Mouse (Mus musculus): ENCODE data around the gene Teddm3. TPM values are rescaled to one million over a fixed set of nuclear protein-coding genes. Genes with fewer than 3 reads are reported as not detected.
"Not testable (repeated sequence)": the region's sequence is repeated elsewhere in the genome, so short reads cannot be mapped to it uniquely, and the experiment has no call there.

The Teddm3 gene
- polyA plus RNA-seq (2016; fragmentation: Nextera tagmentation; extraction: Ambion mirVana), result not detected in 2 replicates

DNA sequence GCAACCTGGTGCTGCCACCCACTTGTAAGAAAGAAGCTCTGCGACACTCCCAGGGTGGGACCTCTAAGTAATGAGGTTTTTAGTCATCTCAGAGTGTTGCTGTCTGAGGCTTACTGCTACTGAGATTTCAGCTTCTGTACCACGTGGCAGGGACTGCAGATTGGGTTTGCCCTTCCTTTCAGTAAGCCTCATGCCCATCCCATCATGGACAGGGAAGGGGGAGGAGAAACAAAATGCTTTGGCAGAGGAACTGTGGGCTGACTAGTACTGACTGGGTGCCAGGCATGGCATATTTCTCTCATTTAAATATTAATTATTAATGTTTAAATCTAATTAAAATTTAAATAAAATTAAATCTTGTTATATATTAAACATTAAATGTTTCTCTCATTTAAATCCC lies at the start of gene Teddm3:
TSS of gene Teddm3 (minus strand) at position 101 of the 400 bp plus-strand sequence.
- DNase-seq (ENCODE audit: low spot score); H3K4me3 ChIP-seq; H3K4me1 ChIP-seq; H3K36me3 ChIP-seq; H3K27me3 ChIP-seq (ENCODE audit: low read depth, poor library complexity, severe bottlenecking); H3K9me3 ChIP-seq (replicated peaks); H3K27ac ChIP-seq (replicated peaks): not testable (repeated sequence)
- no CpG with 5 or more reads among the region's 2 CpGs for WGBS

DNA sequence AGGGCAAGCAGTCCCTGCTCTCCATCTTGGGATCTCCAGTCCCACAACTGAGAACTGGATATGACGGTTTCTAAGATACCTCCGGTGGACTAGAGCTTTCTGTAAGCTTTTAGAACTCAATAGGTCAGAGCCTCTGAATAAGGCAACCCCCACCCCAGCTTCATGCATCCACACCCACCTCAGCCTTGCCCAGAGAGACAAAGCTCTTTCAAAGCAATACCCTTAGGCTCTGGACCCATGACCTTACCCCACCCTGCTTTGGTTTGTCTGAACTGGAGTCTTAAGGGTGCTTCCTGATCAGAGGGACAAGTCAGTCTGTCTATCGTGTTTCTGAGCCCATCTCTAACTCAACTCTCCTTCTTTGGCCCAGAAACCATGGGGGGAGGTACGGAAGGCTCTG lies 48.9 kb upstream of the Teddm3 start:
- H3K36me3 ChIP-seq, result no peaks in the 10 kb centered on the region
- no peak for DNase-seq (ENCODE audit: low spot score)
- 87% methylated on average over 4 of the region's 4 CpGs for WGBS
- peaks cover 24% of the 10 kb centered on the region for H3K4me1 ChIP-seq
- H3K27me3 ChIP-seq (ENCODE audit: low read depth, poor library complexity, severe bottlenecking), result peaks cover 36% of the 10 kb centered on the region
- H3K9me3 ChIP-seq (replicated peaks), result no peaks in the 10 kb centered on the region
- no peak overlapping the region for H3K4me3 ChIP-seq
- no peak overlapping the region for H3K27ac ChIP-seq (replicated peaks)

GRCm38 (mm10) chr16:21199426-21199825 lies 45.6 kb upstream of the Teddm3 start:
- Histone ChIP-seq H3K4me3 (no peak overlapping the region), H3K27ac (replicated peaks) (no peak overlapping the region), H3K9me3 (replicated peaks) (no peaks in the 10 kb centered on the region), H3K36me3 (no peaks in the 10 kb centered on the region), H3K27me3 (ENCODE audit: low read depth, poor library complexity, severe bottlenecking) (peaks cover 26% of the 10 kb centered on the region), H3K4me1 (peaks cover 5% of the 10 kb centered on the region; the same call in 1 of the 2 replicates)
- 62% methylated on average over 8 of the region's 8 CpGs for WGBS
- no peak for DNase-seq (ENCODE audit: low spot score)

DNA sequence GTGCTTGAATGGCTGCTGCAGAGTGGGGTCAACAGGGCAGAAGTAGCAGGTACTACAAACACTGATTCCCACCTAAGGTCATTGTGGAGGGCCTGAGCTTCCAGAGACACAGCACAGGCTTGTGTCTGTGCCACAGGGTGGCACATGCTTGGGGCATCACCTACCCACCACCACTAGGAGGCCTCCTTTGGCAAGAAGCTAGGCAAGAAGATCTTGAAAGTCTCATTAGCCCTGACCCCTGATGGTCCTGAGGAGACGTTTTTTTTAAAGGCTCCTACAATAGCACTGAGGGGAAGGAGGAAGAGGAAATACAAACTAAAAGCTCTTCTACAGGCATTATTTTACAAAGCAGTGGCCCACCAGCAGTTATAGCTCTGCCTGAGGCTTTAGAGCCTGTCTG lies 44.7 kb upstream of the Teddm3 start:
- H3K36me3 ChIP-seq, result no peaks in the 10 kb centered on the region

DNA sequence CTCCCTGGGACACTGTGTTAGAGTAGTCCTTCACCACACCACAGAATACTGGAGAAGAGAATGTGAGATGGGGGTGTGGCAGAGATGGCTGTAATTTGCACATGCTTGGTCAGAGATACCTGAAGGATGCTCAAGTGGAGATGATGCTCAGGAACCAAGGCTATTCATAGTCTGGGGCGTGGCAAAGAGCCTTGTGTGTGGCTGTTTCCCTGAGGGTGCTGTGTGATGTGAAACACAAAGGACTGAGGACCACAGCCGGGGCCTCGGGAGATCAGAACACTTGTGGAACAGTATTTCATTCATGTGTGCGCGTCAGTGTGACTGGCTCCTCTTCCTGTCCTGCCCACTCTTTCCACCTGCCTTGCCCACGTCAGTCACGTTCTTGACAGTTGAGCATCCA lies 44.2 kb upstream of the Teddm3 start:
- Histone ChIP-seq H3K9me3 (replicated peaks) (no peaks in the 10 kb centered on the region), H3K4me1 (peaks cover 5% of the 10 kb centered on the region; the same call in 1 of the 2 replicates), H3K27me3 (ENCODE audit: low read depth, poor library complexity, severe bottlenecking) (peaks cover 18% of the 10 kb centered on the region), H3K36me3 (no peaks in the 10 kb centered on the region), H3K27ac (replicated peaks) (no peak overlapping the region), H3K4me3 (no peak overlapping the region)
- no peak for DNase-seq (ENCODE audit: low spot score)
- WGBS, result 92% methylated on average over 7 of the region's 7 CpGs

More for the DNA sequence above, 44.7 kb upstream of the Teddm3 start:
- no peak for DNase-seq (ENCODE audit: low spot score)
- H3K4me3 ChIP-seq, result no peak overlapping the region
- H3K4me1 ChIP-seq, result peaks cover 5% of the 10 kb centered on the region; the same call in 1 of the 2 replicates
- H3K9me3 ChIP-seq (replicated peaks), result no peaks in the 10 kb centered on the region
- peaks cover 24% of the 10 kb centered on the region for H3K27me3 ChIP-seq (ENCODE audit: low read depth, poor library complexity, severe bottlenecking)
- 3% methylated on average over 1 of the region's 1 CpGs for WGBS
- H3K27ac ChIP-seq (replicated peaks), result no peak overlapping the region

GRCm38 (mm10) chr16:21197542-21197941 lies 43.7 kb upstream of the Teddm3 start:
- WGBS, result 90% methylated on average over 4 of the region's 4 CpGs
- H3K27me3 ChIP-seq (ENCODE audit: low read depth, poor library complexity, severe bottlenecking), result peaks cover 14% of the 10 kb centered on the region
- H3K9me3 ChIP-seq (replicated peaks), result no peaks in the 10 kb centered on the region
- H3K4me3 ChIP-seq, result no peak overlapping the region
- DNase-seq (ENCODE audit: low spot score), result no peak
- H3K36me3 ChIP-seq, result no peaks in the 10 kb centered on the region
- H3K4me1 ChIP-seq, result peaks cover 5% of the 10 kb centered on the region; the same call in 1 of the 2 replicates
- H3K27ac ChIP-seq (replicated peaks), result no peak overlapping the region

DNA sequence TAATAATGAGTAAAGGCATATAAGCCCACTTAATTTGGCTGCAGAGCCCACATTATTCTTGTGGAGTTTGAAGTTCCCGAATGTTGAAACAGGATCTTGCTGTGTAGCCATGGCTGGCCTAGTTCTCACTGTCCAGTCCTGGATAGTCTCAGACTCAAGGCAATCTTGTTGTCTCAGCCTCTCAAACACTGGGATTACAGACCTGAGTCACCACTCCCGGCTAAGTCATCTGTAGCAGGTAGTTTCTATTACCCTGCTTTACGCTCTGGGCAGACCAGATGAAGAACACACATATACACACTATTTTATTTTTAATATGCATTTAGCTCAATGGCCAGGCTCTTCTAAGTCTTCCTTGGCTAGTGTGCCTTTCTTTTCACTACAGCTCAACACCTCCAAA lies 42.8 kb upstream of the Teddm3 start:
- DNase-seq (ENCODE audit: low spot score), result no peak
- Histone ChIP-seq H3K27me3 (ENCODE audit: low read depth, poor library complexity, severe bottlenecking) (peaks cover 6% of the 10 kb centered on the region; the same call in 1 of the 2 replicates), H3K27ac (replicated peaks) (no peak overlapping the region), H3K9me3 (replicated peaks) (no peaks in the 10 kb centered on the region), H3K4me1 (peaks cover 5% of the 10 kb centered on the region; the same call in 1 of the 2 replicates), H3K36me3 (no peaks in the 10 kb centered on the region), H3K4me3 (no peak overlapping the region)
- 89% methylated on average over 3 of the region's 3 CpGs for WGBS

- Histone ChIP-seq H3K27me3 (ENCODE audit: low read depth, poor library complexity, severe bottlenecking) (peaks cover 6% of the 10 kb centered on the region; the same call in 1 of the 2 replicates), H3K36me3 (no peaks in the 10 kb centered on the region), H3K27ac (replicated peaks) (no peak overlapping the region), H3K4me3 (no peak overlapping the region), H3K9me3 (replicated peaks) (no peaks in the 10 kb centered on the region), H3K4me1 (peaks cover 5% of the 10 kb centered on the region; the same call in 1 of the 2 replicates)
- no peak for DNase-seq (ENCODE audit: low spot score)
- WGBS, result 74% methylated on average over 8 of the region's 8 CpGs
Measured at GRCm38 (mm10) chr16:21195260-21195866, 41.6 kb upstream of the Teddm3 start.

DNA sequence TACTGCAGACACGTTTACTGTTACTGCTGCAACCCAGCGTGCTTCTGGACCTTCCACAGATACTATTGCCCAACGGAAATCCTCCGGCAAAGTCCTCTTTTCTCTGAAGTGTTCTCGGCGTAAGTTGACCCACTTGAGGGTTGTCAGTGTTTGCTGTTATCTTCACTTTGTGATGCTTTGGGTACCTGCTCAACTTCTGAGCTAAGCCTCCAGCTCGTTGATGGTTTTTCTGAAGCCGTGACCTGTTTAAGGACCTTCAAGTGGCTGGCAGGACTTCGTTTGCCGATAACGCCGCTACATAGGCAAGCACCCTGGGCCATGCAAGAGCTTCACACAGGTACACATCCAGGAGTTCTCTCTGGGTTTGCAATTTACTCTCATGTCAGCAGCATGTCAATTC lies 40.4 kb upstream of the Teddm3 start:
- Histone ChIP-seq H3K9me3 (replicated peaks) (no peaks in the 10 kb centered on the region), H3K4me3 (no peak overlapping the region), H3K36me3 (no peaks in the 10 kb centered on the region), H3K27me3 (ENCODE audit: low read depth, poor library complexity, severe bottlenecking) (no peaks in the 10 kb centered on the region), H3K27ac (replicated peaks) (no peak overlapping the region), H3K4me1 (peaks cover 5% of the 10 kb centered on the region; the same call in 1 of the 2 replicates)
- WGBS, result 91% methylated on average over 12 of the region's 12 CpGs
- no peak for DNase-seq (ENCODE audit: low spot score)

DNA sequence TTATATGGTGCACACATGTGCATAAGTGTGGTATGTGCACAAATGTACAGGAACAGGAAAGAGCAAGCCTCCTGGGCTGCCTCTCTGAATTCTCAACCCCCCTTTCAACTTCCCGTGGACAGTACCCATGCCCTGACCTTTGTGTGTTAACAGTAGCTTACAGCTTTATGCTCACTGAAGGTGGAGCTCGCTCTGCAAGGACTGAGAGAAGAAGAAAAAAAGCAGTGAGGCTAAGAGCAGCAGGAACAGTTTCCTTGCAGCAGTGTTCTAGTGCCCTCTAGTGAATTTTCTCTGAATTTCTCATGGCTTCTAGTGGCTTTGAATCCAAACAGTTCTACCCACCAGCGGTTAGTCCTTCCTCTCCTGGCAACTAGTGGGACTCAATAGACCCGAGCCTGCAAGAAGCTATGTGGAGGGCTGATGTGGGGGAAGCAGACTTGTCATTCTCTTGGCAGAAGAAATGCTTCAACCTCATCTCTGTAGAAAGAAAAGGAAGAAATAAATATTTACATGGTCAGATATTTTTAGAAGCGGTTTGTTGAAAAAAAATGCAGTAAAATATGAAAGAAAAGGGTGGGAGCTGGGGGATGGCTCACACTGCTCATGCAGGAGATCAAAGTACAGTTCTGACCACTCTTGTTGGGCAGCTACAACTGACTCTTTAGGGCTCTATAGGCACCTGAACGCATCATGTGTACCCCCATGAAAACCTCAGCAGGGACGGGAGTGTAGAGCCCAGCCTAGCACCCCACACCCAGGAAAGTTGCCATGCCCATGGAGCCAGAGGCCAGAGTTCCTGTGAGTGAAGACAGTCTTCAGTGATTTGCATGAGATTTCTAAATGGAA lies 38.9 kb upstream of the Teddm3 start:
- Histone ChIP-seq H3K4me1 (peaks cover 5% of the 10 kb centered on the region; the same call in 1 of the 2 replicates), H3K4me3 (no peak overlapping the region), H3K27me3 (ENCODE audit: low read depth, poor library complexity, severe bottlenecking) (no peaks in the 10 kb centered on the region), H3K27ac (replicated peaks) (no peak overlapping the region), H3K36me3 (no peaks in the 10 kb centered on the region), H3K9me3 (replicated peaks) (no peaks in the 10 kb centered on the region)
- DNase-seq (ENCODE audit: low spot score), result peak; percentile 39
- 44% methylated on average over 7 of the region's 7 CpGs for WGBS

- H3K4me1 ChIP-seq, result peaks cover 8% of the 10 kb centered on the region; the same call in 1 of the 2 replicates
- no peaks in the 10 kb centered on the region for H3K36me3 ChIP-seq
- no peak for DNase-seq (ENCODE audit: low spot score)
- WGBS, result 84% methylated on average over 14 of the region's 14 CpGs
- no peak overlapping the region for H3K27ac ChIP-seq (replicated peaks)
- no peaks in the 10 kb centered on the region for H3K9me3 ChIP-seq (replicated peaks)
- H3K27me3 ChIP-seq (ENCODE audit: low read depth, poor library complexity, severe bottlenecking), result no peaks in the 10 kb centered on the region
- H3K4me3 ChIP-seq, result no peak overlapping the region
Measured at GRCm38 (mm10) chr16:21191569-21191968, 37.8 kb upstream of the Teddm3 start.

DNA sequence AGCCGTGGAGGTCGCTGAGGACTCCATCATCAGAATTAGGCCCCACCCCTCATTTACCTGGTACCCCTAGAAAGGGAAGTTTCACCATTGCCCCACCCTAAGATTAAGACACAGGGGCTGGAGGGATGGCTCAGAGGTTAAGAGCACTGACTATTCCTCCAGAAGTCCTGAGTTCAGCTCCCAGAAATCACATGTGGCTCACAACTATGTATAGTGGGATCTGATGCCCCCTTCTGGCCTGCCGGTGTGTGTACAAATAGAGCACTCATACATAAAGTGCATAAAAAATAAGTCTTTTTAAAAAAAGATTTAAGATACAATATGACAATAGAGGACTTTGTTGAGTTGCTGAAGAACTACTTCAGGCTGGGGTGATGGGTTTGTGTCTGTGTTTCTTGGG lies 34.5 kb upstream of the Teddm3 start:
- no peak for DNase-seq (ENCODE audit: low spot score)
- Histone ChIP-seq H3K27me3 (ENCODE audit: low read depth, poor library complexity, severe bottlenecking) (no peaks in the 10 kb centered on the region), H3K4me1 (peaks cover 3% of the 10 kb centered on the region; the same call in 1 of the 2 replicates), H3K36me3 (no peaks in the 10 kb centered on the region), H3K4me3 (no peak overlapping the region), H3K9me3 (replicated peaks) (no peaks in the 10 kb centered on the region), H3K27ac (replicated peaks) (no peak overlapping the region)
- WGBS, result 86% methylated on average over 3 of the region's 3 CpGs

DNA sequence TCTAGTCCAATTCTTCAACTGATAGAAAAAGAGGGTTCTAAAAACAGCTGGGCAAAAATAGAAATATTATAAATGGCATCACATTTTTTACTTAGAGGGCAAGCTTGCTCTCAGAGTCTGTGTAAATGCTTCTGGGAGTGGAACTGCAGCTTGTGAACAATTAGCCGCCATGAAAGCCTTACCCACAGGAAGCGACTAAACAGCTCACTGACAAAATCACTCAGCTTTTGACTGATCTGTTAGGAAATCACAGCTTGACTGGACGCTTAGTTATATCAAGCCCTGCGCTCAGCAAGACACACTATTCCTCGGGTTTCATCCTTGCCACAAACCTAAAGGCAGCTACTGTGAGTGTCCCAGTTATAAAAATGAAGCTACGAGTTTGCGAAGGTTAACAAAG lies 33.8 kb upstream of the Teddm3 start:
- H3K27me3 ChIP-seq (ENCODE audit: low read depth, poor library complexity, severe bottlenecking), result no peaks in the 10 kb centered on the region
- H3K4me3 ChIP-seq, result no peak overlapping the region
- peaks cover 3% of the 10 kb centered on the region; the same call in 1 of the 2 replicates for H3K4me1 ChIP-seq
- no peak overlapping the region for H3K27ac ChIP-seq (replicated peaks)
- DNase-seq (ENCODE audit: low spot score), result no peak
- H3K36me3 ChIP-seq, result no peaks in the 10 kb centered on the region
- no peaks in the 10 kb centered on the region for H3K9me3 ChIP-seq (replicated peaks)
- WGBS, result 63% methylated on average over 7 of the region's 7 CpGs
